Comparison of ENCODE assay signal across 8 mouse cellular contexts in genomic region chr7:113143552-113143951, GRCm38 (mm10).
DNase-seq lines count a peak whose midpoint lies in the region; ATAC-seq and TF ChIP-seq lines count a peak whose summit lies in the region.

No protein-coding gene starts in this region.

- peaks cover 18% of the 10 kb centered on the region; the same call in 1 of the 2 replicates for H3K4me1 ChIP-seq in hindbrain, embryonic 15.5 days (replicated peaks)

- in situ Hi-C loops in Patski (cut with MboI; ENCODE audit: low pct_unique_long_range_greater_than_20kb) = loop anchor here (5.0 to 25.0 kb wide), 2 partner anchors 169 to 444 kb away; no protein-coding TSS in a partner anchor

- no peak for ATAC-seq in Patski
- ATAC-seq in hindbrain, embryonic 15.5 days (ENCODE audit: low FRiP score, low read depth) = peak; percentile 45
- ATAC-seq in megakaryocyte-erythroid progenitor cell, adult 5-6 weeks (replicated peaks; ENCODE audit: low FRiP score, low TSS enrichment, poor library complexity, severe bottlenecking) = peak; percentile 86

- H3K9me3 ChIP-seq in hindbrain, embryonic 15.5 days = no peaks in the 10 kb centered on the region

- DNase-seq in Patski (ENCODE audit: low read depth, low spot score) = no peak
- DNase-seq in cerebellum, adult 11 months = peak; percentile 82
- DNase-seq in forelimb bud, embryonic 11.5 days (ENCODE audit: low read depth, low spot score) = peak; percentile 83
- DNase-seq in left cerebral cortex, adult 11 months (ENCODE audit: low spot score) = peak; percentile 59
- peak; percentile 89 for DNase-seq in right cerebral cortex, postnatal 14 days
- DNase-seq in urinary bladder, postnatal 25 days (ENCODE audit: low spot score) = peak; percentile 82

- no peak overlapping the region for H3K4me2 ChIP-seq in hindbrain, embryonic 15.5 days

- WGBS in hindbrain, embryonic 15.5 days = 12% methylated on average over 7 of the region's 7 CpGs

- no peak overlapping the region for H3K4me3 ChIP-seq in hindbrain, embryonic 15.5 days

- peak; percentile 49 for TF ChIP-seq CTCF in Patski (IDR thresholded peaks at IDR 0.05)

- POLR2A ChIA-PET in Patski (lab: Charles Lee) = no interaction called here

- H3K9ac ChIP-seq in hindbrain, embryonic 15.5 days = no peak overlapping the region

- no peaks in the 10 kb centered on the region for H3K27me3 ChIP-seq in Patski
- H3K27me3 ChIP-seq in hindbrain, embryonic 15.5 days = no peaks in the 10 kb centered on the region

- no peak overlapping the region for H3K27ac ChIP-seq in hindbrain, embryonic 15.5 days (replicated peaks)

- CTCF ChIA-PET in Patski (lab: Charles Lee) = interaction anchor here (1.0 to 4.6 kb wide), 7 partner anchors 25 to 227 kb away, joined by 3 to 30 read pairs (median 3); no protein-coding TSS in a partner anchor

- no peaks in the 10 kb centered on the region for H3K36me3 ChIP-seq in hindbrain, embryonic 15.5 days
